Mouse (Mus musculus) adrenal gland, postnatal 36 days (tissue): Measurements from ENCODE around the gene Pde5a. TPM values are rescaled to one million over a fixed set of nuclear protein-coding genes. Genes with fewer than 3 reads are reported as not detected.

ENCODE experiments used
- DNase-seq, 2 experiments: peaks; one replicate each; pipeline ENCODE4 v3.0.0; 2021; ENCODE audit warnings: mixed read lengths in 1 of 2
- total RNA-seq, 2 experiments: library from RNA; stranded (reverse); gene quantifications; 2 replicates each; pipeline ENCODE4 v1.2.3; 2021

Pde5a gene
- total RNA-seq, 2 experiments from 2014 or later = 36.0 to 58.0 TPM

DNA sequence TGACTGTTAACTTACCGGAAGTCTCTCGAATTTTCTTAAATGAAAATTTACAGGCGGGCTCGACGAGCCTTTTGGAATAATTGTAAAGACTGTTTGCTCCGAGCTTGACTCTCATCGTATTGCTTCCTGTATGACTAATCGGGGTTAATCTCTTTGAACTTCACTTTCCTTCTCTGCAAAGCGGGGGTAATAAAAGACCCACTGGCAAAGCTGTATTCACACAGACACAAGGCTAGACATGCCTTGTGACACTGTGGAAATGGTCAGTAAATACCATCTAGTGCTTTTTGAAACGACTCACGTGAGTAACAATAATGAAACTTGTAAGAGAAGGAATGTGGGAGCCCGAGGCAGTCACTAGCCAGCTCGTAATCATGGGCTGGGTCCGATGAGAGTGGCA is 35.0 kb downstream of the Pde5a start:
- DNase-seq = no peak

DNA sequence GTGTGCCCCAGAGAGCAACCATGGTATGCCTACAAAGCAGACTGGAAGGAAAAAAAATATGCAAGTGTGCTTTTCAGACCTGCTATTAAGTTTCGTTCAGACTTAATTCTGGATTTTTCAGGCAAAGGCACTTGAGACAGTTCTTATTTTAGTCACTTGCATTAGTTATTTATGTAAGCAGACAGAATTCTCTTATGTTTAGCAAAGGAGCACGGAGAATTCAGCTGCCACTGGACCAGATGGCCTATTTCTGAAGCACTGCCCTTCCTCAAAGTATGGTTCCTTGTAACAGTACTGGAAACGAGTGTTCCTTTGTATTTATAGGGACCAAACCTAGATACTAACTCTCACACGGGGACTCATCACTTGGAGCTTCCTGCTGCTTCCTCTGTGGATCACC is 38.2 kb downstream of the Pde5a start:
- no peak for DNase-seq

DNA sequence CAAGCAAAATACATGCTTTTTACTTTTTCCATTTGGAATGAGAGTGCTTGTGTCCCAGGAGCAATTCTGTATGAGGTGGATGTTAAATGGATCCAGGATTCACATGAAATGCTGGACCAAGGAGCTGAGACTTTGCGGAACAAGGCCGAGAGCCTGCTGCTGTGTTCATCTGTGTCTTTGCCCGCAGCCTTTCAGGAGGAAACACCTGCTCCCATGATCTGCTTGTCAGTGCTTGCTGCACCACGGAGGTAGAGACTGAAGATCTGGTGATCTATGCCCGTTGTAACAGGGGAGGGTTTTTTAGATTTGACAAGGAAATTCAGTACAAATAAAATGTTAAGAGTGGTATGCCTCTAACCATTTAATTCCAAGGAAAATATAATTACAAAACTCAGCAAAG is 39.1 kb downstream of the Pde5a start:
- DNase-seq = no peak

DNA sequence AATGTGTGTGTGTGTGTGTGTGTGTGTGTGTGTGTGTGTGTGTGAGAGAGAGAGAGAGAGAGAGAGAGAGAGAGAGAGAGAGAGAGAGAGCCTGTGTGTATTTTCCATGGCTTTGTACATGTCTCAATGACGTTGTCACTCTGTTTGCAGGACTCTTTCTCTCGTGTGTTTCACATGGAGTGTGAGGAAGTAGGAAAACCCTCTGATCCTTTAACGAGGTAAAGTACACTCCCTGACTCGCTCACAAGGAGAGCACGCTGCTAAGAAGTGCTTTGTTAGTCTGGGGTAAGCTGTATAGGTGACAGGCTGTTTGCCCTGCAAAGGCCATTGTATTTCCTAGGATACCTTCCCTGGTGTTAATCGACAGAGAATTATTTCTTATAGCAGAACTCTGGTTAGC is 52.7 kb downstream of the Pde5a start:
- DNase-seq = no peak

DNA sequence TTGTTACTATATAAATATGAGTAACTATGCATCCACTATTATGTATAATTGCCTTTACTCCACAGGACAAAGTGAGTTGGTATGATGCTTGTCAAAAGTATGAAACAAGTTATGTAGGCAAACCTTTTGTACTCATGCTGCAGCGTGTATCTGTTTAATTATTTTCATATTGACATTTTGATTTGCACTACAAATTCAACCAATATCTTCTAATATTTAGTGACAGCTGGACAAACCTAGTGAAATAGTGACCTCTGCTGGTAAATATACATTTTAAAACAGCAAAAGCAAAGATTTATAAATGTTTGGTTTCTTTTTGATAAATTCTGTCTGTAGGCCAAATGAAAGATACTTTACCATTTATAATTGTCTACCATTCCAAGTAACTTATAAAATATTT is 55.5 kb downstream of the Pde5a start:
- no peak for DNase-seq

DNA sequence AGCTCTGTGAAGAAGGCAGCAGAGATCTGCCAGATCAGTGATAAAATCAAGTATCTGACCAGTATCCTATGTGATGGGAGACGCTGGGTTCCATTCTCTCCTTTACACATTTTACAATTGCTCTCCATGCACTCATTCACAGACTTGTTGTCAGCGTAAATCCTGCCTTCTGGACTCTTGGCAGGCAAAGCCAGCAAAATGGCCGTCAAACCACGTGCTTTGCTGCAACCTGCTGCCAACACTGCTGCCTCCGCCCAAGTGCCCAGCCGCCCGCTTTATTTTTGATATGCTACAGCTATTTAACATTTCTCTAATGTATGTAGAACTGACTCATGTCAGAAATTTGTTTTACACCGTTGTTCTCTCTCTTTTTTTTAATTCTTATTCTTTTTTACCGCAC is 59.6 kb downstream of the Pde5a start:
- DNase-seq = no peak

DNA sequence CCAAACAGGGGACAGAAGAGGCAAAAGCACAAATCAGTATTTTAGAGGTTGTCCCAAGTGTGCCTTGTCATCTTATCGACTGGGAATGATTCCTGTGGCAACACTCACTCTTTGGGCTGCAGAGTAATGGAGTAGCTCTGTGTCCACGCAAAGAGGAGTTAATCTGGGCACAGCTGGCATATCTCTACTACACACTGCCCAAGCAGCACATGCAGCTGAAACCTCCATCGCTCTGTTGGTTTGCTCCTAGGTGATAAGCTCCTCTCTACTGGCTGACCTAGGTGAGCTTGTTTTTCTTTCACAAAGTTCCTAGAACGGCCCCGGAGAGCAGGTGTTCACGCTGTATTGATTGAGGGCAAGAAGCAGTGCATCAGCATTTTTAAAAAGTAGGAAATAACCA is 60.8 kb downstream of the Pde5a start:
- DNase-seq = no peak

DNA sequence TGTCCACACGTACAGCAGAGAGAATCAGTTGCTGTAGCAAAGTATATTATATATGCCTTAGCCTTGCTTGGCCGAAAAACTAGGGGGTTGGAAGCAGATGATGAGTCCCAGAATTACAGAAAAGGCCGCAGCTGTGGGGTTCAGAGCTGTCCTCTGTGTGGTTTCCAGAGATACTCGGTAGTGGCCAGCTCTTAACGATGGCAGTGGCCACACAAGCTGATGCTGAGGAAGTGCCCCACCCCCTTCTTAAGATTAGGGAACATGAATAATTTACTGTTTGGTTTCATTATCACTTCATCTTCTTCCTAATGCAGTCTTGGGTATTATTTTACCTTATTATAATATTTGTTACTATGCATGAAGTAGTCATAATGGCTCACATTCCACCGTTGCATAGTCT is 71.3 kb downstream of the Pde5a start:
- no peak for DNase-seq

DNA sequence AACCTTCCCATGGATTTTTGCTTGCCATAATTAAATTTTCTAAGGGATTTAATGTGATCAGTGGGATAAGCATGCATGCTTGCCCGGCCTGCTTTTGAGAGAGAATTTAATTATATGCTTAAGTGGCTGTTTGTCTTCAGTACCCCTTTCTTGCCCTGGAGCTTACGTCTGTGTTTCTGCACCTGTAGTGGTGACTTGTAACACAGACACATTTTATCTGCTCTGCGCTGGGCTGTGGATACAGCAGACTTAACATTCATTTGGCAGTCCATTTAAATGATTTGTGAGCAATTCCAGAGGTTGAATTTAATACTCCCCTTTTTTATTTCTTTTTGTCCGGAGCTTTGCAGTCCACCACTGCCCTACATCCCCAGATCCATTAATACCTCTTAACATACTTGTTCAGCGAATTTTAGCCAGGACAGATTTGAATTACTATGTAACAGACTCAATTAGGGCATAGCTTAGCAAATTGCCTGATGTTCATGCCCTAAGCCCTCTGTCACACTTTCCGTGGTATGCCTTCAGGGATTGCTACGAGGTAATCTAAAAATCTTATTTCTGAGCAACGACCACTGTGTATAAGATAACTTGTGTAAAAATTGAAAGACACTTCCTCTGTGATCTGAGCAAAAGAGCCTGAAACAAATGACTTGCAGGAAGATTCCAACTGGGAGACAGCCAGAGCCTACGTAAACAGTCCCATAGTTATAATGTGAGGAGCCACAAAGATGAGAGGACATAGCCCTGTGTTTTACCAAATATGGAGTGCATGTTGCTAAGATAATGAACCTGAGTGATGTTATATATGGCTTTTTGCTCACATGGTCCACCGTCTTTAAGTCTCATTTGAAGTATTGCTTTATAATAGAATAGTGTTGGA is 72.0 kb downstream of the Pde5a start:
- DNase-seq = no peak

DNA sequence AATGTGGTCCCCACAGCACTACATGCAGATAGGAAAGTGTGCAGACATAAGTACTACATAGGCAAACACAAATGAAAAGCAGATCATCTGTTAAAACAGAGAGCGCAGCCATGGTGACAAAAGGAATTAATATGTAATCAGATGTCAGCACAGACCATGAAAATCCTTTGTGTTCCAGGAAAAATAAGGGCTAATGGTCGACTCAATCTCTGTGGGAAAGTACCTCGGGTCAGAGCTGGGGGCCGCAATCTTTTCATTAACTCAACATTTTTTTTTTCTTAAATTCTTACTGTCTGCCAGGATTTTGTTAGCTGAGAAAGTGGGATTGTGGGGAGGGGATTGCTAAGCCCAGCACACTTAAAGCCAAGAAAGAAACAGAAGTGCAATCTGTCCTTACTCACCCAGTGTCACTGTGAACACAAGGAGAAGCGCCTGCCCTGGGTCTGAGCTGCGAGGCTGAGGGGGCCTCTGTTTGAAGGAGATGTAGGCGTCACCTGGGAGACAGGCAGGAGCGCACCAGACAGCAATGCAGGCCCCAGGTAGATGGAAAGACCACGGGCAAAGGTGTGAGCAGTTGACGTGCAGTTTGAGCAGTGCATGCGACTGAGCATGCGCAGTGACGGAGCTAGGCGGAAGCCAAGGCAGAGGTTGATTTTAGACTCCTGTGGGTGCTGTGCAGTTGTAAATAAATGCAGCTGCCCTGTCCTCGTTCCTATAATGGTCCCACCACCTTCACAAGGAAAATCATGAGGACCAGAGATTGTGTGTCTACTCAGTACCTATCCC is 72.9 kb downstream of the Pde5a start:
- no peak for DNase-seq

DNA sequence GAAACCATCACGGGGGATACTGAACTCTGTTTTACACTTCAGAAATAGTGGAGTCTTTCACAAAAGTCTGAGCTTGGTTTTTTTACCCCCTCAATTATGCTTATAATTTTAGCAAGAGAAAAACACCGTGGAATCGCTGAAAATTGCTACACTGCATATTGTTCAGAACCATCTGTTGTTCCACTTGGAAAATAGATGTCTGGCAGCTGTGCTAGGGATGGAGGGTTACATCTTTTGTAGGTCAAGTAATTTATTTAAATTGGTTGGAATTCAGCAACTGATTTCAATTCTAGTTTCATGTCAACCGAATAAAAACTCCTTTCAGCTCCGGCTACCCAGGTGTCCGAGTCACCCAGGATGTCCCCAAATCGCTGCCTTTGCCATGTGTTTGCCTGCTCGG is 78.6 kb downstream of the Pde5a start:
- no peak for DNase-seq

DNA sequence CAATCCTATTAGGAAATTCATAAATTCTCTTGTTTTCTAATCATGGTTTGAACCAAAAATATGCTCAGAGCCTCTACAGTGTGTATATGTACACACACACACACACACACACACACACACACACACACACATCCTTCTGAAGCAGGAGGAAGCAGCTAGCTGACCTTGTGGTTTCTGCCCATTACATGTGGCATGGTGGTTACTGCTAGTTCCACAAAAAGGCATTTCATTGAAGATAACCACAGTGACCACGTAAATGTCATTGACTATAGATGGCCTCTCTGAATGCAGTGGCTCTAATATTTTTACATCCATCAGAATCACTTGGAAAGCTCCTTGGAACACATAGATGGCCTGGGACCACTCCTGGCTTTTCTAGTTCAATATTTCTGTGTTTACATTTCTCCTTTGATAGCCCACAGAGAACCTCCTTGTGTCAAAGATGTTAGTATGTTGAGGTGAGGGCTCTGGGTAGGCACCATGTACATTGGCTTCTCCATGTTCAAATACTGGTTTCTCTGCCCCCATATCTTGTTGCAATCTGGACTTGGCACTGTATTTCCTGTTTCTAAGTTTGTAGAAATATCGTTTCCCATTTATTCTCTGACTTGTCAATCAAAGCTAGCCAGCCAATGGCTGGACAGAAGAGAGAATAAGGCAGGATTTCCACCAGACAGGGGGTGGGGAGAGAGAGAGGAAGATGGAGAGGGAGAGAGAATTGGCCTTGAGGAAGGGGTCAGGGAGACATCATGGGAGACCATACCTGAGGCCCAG is 81.5 kb downstream of the Pde5a start:
- DNase-seq = no peak

DNA sequence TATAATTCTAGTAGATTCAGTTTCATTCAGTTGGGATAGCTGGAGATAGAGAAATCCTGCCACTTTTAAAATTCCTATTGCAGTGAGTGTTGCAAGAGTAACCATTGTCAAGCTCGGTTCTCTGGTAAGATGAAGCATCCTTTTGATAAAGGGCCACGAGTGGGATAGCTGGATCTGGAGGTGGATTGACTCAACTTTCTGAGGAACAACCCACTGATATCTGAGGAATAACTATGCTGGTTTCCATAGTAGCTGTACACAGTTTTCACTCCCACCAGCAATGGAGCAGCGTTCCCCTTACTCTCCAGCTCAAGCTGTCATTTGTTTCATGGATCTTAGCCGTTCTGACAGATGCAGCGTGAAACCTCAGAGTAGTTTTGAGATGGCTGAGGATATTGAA is 82.2 kb downstream of the Pde5a start:
- no peak for DNase-seq

DNA sequence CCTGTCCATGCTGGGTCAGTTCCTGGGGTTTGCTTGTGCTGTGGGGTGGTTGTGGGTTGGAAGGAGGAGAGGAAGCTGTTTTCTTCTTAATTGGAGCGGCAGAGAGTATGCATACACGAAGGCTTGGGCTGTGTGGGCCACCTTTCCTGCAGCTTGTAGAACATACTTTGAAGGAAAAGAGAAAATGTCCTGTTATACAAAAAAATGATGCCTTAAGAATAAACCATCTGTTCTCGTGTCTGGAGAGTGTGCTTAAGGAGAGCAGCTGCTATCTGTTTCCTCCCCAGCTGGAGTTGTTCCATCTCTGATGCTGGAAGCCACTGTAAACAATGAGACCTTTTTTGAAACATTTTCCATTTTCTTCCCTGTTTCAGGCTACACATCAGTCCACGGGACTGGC is 85.8 kb downstream of the Pde5a start:
- no peak for DNase-seq

DNA sequence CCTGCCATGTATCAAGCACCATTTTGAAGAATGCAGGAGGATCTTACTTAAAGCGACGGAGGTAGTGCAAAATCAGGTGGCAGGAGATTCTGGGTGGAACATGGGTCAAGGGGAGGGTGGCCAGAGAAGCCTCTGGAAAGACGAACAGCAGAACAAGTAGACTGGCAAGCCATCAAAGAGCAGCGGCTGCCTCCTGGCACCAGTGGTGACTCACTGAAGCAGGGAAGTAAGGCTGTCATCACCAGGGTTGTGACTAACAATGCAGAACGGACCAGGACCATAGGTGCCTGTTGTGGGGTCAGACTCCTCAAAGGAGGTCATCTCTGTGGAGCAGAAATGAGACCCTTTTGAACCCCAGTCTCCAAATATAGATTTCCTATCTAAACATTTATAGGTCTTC is 89.5 kb downstream of the Pde5a start:
- peak; percentile 54 to 70 for DNase-seq

DNA sequence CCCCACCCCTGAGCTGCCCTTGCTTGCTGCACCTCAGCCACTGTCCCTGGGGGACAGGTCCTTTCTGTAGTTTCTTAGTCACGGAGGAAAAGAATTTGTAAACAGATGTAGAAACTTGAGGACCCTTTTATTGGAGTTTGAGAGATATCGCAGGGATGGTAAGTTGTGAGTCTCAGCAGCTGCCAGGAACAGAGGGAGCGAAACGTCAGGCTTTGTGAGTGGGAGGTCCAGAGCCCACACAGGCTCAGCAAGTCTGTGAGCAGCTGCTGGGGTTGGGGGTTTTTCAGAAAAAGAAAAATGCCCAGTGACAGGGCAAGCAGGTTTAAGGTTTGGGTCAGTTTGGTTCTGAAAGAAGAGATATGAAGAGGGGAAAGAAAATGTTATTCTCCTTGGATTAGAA is 92.0 kb downstream of the Pde5a start:
- DNase-seq = no peak

DNA sequence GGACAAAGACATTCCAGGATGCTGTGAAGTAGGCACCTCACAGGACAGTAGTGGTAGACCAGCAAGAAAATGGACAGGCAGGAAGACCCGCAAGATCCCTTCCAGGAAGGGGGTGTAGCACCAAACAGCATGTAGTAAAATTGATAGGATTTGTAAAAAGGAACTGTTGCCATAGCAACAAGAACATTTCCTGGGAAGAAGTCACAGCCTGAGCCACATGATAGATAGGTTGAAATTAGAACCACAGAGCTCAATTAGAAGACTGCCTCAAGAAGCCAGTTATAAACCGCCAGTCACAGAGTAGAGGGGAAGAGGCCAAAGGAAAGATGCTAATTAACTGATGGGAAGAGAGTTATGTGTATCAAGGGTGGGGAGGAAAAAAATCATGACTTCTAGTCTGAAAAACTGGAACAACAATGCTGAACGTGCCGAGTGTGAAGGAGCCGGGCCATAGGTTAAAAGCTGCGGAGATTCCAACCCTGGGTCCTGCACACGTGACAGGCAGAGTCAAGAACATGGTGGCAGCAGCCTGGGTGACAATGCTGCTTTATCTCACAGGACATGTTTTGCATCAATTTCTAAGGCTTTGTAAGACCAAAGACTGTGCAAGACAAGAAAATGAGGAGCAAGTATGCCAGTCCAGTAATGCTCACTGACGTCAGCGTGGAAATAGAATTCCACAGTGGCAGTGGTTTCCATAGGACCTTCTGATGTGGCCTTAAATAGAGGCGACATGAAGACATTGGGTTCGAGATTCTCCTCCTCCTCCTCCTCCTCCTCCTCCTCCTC is 99.7 kb downstream of the Pde5a start:
- no peak for DNase-seq

DNA sequence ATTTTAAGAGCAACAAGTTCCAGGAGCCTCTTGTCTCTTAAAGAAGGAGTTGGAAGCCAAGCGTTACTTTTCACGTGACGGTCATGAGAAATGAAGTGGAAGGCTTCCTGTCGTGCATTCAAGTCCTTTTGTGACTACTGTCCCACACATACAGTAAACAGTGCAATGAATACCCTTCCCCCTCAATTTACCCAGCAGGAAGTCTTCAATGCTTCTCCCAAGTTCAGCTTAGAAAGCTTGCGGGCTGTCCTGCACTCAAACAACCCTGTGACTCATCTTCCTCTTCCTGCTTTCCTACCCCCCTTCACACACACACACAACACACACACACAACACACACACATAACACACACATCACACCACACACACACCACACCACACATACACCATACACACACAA is 105.8 kb downstream of the Pde5a start:
- DNase-seq = no peak

DNA sequence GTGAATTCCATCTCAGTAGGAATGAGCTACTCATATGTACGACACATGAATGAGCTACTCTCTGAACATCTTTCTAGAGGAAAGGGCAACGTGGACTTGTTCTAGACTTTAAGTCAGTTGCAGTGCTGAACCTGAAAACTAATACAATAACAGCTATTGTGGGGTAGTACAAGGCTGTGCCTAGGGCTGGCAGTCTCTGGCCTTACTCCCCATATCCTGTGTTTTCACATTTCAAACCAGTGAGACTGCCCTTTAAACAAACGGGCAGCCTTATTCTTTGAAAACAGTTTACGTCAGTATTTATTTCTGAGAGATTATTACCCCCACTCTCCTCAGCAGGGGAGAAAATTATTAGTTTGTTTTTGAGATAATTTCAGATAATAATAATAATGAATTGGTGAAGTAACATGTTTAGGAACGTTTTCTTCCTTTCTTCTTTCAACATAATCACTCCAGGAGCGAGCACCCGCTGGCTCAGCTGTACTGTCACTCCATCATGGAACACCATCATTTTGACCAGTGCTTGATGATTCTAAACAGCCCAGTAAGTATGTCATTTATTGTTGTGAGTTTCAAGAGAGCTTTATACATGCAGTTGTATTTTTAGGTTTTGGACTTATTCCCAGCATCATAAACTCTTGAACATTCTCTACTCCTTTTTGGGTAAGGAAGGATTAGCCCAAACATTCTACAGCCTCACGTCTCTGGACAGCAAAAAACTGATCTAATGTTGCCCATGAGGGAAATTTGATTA is 106.5 kb downstream of the Pde5a start:
- DNase-seq = no peak

DNA sequence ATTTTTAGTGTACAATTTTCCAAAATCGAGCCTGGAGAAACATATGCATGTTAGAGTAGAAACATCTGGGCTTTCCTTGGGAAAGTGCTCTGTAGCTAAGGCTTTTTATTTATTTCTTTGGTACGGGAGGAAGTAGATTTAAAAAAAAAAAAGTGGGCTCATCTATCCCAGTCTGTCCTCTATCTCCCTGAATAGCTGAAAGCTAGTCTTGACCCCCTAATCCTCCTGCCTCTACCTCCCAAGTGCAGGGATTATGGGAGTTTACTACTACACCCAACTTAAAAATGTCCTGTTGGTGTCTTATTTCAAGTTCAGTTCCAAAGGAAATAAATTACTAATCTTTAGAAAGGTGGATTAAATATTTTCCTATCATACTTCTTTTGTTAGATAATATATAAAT is 108.9 kb downstream of the Pde5a start:
- no peak for DNase-seq

DNA sequence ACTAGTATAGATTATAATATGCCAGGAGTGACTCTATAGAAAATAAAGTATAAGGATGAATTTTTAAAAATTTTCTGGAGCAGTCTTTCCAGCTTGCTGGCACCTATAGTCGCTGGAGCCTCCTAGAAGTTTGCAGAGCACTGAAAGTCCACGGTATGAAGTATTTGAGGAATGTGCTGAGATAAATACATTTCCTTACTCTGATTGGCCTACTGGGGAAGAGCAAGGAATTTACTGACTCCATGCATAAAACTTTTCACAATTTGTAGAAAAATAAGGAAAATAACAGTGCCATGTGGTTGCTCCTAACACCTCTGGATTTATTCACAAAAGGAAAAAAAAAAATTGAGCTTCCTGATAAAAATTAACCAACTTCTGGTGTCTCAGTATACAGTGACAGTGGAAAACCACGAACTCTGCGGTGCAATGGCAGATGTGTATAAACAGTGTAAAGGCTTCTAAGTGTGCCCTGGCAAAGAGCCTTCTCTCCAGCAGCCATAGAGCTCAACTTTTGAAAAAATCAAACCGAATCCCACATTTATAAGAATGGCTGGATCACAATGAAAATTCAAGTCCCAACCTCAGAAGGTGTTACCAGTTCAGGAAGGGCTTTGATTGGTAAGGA is 119.8 kb downstream of the Pde5a start:
- DNase-seq = no peak
